Mouse (Mus musculus) forebrain, embryonic 16.5 days (tissue): ENCODE measurements at regions not wholly inside any gene's neighbourhood (a gene's known extent, or its start where the extent isn't known, plus 50 kb on each side); places are given as distances from the start of the nearest gene placed in this dataset.

ENCODE experiments used
- ATAC-seq: fragments of 200-750 bp; cut with Nextera tagmentation; 2 replicates; pipeline ENCODE4 v1.8.0; 2017; ENCODE audit warnings: mild to moderate bottlenecking, moderate library complexity
- H3K27ac ChIP-seq: fragments of 300-500 bp; sonication (generic); 2 replicates; pipeline ENCODE4 v1.5.1; 2014; ENCODE audit warnings: low read length, control low read depth
- H3K27me3 ChIP-seq: fragments of 300-500 bp; sonication (generic); replicated peaks from 2 replicates; pipeline ENCODE4 v1.6.1; 2014; ENCODE audit warnings: low read length; ENCODE audit not compliant: control insufficient read depth, insufficient read depth
- H3K36me3 ChIP-seq: fragments of 300-500 bp; sonication (generic); 2 replicates; pipeline ENCODE4 v1.6.1; 2014; ENCODE audit not compliant: control insufficient read depth, insufficient read depth
- H3K4me1 ChIP-seq: fragments of 300-500 bp; sonication (generic); replicated peaks from 2 replicates; pipeline ENCODE4 v1.6.1; 2014; ENCODE audit warnings: low read length; ENCODE audit not compliant: control insufficient read depth, insufficient read depth
- H3K4me2 ChIP-seq: fragments of 300-500 bp; sonication (generic); 2 replicates; pipeline ENCODE4 v1.6.1; 2014; ENCODE audit warnings: mild to moderate bottlenecking, low read length, control low read depth
- H3K4me3 ChIP-seq: fragments of 300-500 bp; sonication (generic); replicated peaks from 2 replicates; pipeline ENCODE4 v1.5.1; 2014; ENCODE audit warnings: mild to moderate bottlenecking, low read length, control low read depth
- H3K9ac ChIP-seq: fragments of 300-500 bp; sonication (generic); replicated peaks from 2 replicates; pipeline ENCODE4 v1.6.1; 2014; ENCODE audit warnings: low read depth, low read length, control low read depth
- H3K9me3 ChIP-seq: fragments of 300-500 bp; sonication (generic); 2 replicates; pipeline ENCODE4 v1.6.1; 2016; ENCODE audit warnings: low read length; ENCODE audit not compliant: control insufficient read depth
- WGBS: fragments of 180-500 bp; shearing (Covaris S2); extraction: QIAGEN DNeasy Blood & Tissue Kit; methylation state at CpG from one replicate; pipeline ENCODE4 v1.1.7; 2014; 5-methylcytosine and 5-hydroxymethylcytosine counted together

- no peaks in the 10 kb centered on the region for H3K36me3 ChIP-seq
- 20% methylated on average over 2 of the region's 2 CpGs for WGBS
- H3K4me2 ChIP-seq: no peak overlapping the region
- no peaks in the 10 kb centered on the region for H3K27me3 ChIP-seq
- no peaks in the 10 kb centered on the region for H3K4me1 ChIP-seq
- no peak overlapping the region for H3K4me3 ChIP-seq
- H3K9ac ChIP-seq: no peak overlapping the region
- no peak overlapping the region for H3K27ac ChIP-seq
- peak; percentile 31; the same call in 1 of the 2 replicates for ATAC-seq
- no peaks in the 10 kb centered on the region for H3K9me3 ChIP-seq
Observed at GRCm38 (mm10) chr17:94165305-94165860, 584.4 kb downstream of the Mettl4 start.

- Histone ChIP-seq H3K36me3 (no peaks in the 10 kb centered on the region), H3K4me2 (no peak overlapping the region), H3K4me1 (no peaks in the 10 kb centered on the region), H3K27ac (no peak overlapping the region), H3K9me3 (no peaks in the 10 kb centered on the region), H3K4me3 (no peak overlapping the region), H3K27me3 (no peaks in the 10 kb centered on the region), H3K9ac (no peak overlapping the region)
- no peak for ATAC-seq
Observed at GRCm38 (mm10) chr17:94144298-94144697, 605.5 kb downstream of the Mettl4 start.

GRCm38 (mm10) chr17:94133201-94133600, 616.6 kb downstream of the Mettl4 start:
- H3K36me3 ChIP-seq: no peaks in the 10 kb centered on the region
- H3K4me1 ChIP-seq: no peaks in the 10 kb centered on the region
- no peak overlapping the region for H3K9ac ChIP-seq
- H3K9me3 ChIP-seq: no peaks in the 10 kb centered on the region
- no peaks in the 10 kb centered on the region for H3K27me3 ChIP-seq
- ATAC-seq: no peak
- no peak overlapping the region for H3K27ac ChIP-seq
- no peak overlapping the region for H3K4me2 ChIP-seq
- H3K4me3 ChIP-seq: no peak overlapping the region

GRCm38 (mm10) chr17:94093984-94094660, 655.7 kb downstream of the Mettl4 start:
- Histone ChIP-seq H3K4me1 (no peaks in the 10 kb centered on the region), H3K9me3 (no peaks in the 10 kb centered on the region), H3K9ac (no peak overlapping the region), H3K4me3 (no peak overlapping the region), H3K4me2 (no peak overlapping the region), H3K27me3 (no peaks in the 10 kb centered on the region), H3K36me3 (no peaks in the 10 kb centered on the region), H3K27ac (no peak overlapping the region)
- no peak for ATAC-seq
- WGBS: 73% methylated on average over 4 of the region's 4 CpGs

GRCm38 (mm10) chr17:94054436-94055060, 695.3 kb downstream of the Mettl4 start:
- 43% methylated on average over 3 of the region's 3 CpGs for WGBS
- Histone ChIP-seq H3K27me3 (no peaks in the 10 kb centered on the region), H3K4me3 (no peak overlapping the region), H3K36me3 (no peaks in the 10 kb centered on the region), H3K9ac (no peak overlapping the region), H3K4me2 (no peak overlapping the region), H3K9me3 (no peaks in the 10 kb centered on the region), H3K4me1 (no peaks in the 10 kb centered on the region), H3K27ac (no peak overlapping the region)
- peak; percentile 91 for ATAC-seq

- Histone ChIP-seq H3K36me3 (no peaks in the 10 kb centered on the region), H3K4me1 (no peaks in the 10 kb centered on the region), H3K27ac (no peak overlapping the region), H3K9me3 (no peaks in the 10 kb centered on the region), H3K4me2 (no peak overlapping the region), H3K4me3 (no peak overlapping the region), H3K27me3 (no peaks in the 10 kb centered on the region), H3K9ac (no peak overlapping the region)
- ATAC-seq: no peak
- WGBS: 97% methylated on average over 2 of the region's 2 CpGs
Observed at GRCm38 (mm10) chr17:94048475-94048874, 701.3 kb downstream of the Mettl4 start.

- ATAC-seq: no peak
- H3K9ac ChIP-seq: no peak overlapping the region
- 56% methylated on average over 5 of the region's 5 CpGs for WGBS
Observed at GRCm38 (mm10) chr17:94038221-94038620, 711.6 kb downstream of the Mettl4 start.

GRCm38 (mm10) chr17:94012386-94012785, 737.4 kb downstream of the Mettl4 start:
- no peak for ATAC-seq
- no peak overlapping the region for H3K4me3 ChIP-seq
- H3K4me2 ChIP-seq: no peak overlapping the region
- H3K27ac ChIP-seq: no peak overlapping the region
- H3K4me1 ChIP-seq: no peaks in the 10 kb centered on the region
- 85% methylated on average over 2 of the region's 2 CpGs for WGBS
- no peak overlapping the region for H3K9ac ChIP-seq
- no peaks in the 10 kb centered on the region for H3K36me3 ChIP-seq
- H3K9me3 ChIP-seq: no peaks in the 10 kb centered on the region
- no peaks in the 10 kb centered on the region for H3K27me3 ChIP-seq

More at GRCm38 (mm10) chr17:94038221-94038620, 711.6 kb downstream of the Mettl4 start:
- Histone ChIP-seq H3K4me3 (no peak overlapping the region), H3K4me1 (no peaks in the 10 kb centered on the region), H3K4me2 (no peak overlapping the region), H3K27me3 (no peaks in the 10 kb centered on the region), H3K27ac (no peak overlapping the region), H3K9me3 (no peaks in the 10 kb centered on the region), H3K36me3 (no peaks in the 10 kb centered on the region)

- Histone ChIP-seq H3K4me1 (no peaks in the 10 kb centered on the region), H3K36me3 (no peaks in the 10 kb centered on the region), H3K9me3 (no peaks in the 10 kb centered on the region), H3K4me2 (no peak overlapping the region), H3K27me3 (no peaks in the 10 kb centered on the region), H3K27ac (no peak overlapping the region), H3K4me3 (no peak overlapping the region), H3K9ac (no peak overlapping the region)
- 81% methylated on average over 4 of the region's 4 CpGs for WGBS
- ATAC-seq: no peak
Observed at GRCm38 (mm10) chr17:94002095-94002494, 747.7 kb downstream of the Mettl4 start.
